Mouse (Mus musculus) heart, adult 2 months (tissue): Measurements from ENCODE around the gene Defb20.

Experiments used
- CTCF ChIP-seq: fragments of 200-600 bp; IDR thresholded peaks from 2 replicates; pipeline ENCODE4 v1.8.1; 2022; ENCODE audit warnings: antibody characterized with exemption, mild to moderate bottlenecking, moderate library complexity
- EP300 ChIP-seq: fragments of 200-500 bp; IDR thresholded peaks from 2 replicates; pipeline ENCODE4 v1.6.1; 2011; ENCODE audit warnings: low read depth, low read length, control low read depth; ENCODE audit not compliant: insufficient read depth
- POLR2A ChIP-seq: fragments of 200-500 bp; IDR thresholded peaks from 2 replicates; pipeline ENCODE4 v1.6.1; 2011; ENCODE audit warnings: mild to moderate bottlenecking, low read depth, low read length, control low read depth; ENCODE audit not compliant: insufficient read depth

- TF ChIP-seq CTCF (no peak), EP300 (no peak), POLR2A (no peak)
Observed at GRCm38 (mm10) chr2:152511592-152511991, 34.7 kb downstream of the Defb20 start, which contains the start of gene Defb26.
